Mouse (Mus musculus) CD4-positive helper T cell, adult 2 months (primary cell): Measurements from ENCODE around the gene Dusp22.

Source experiments
- DNase-seq: peaks from one replicate; pipeline ENCODE4 v3.0.0-alpha.2; 2012; ENCODE audit warnings: low read depth, missing footprints, low spot score

Dusp22 gene

GRCm38 (mm10) chr13:30659613-30660505, at the start of gene Dusp22:
Gene Dusp22 (plus strand): TSS chr13:30659999.
- DNase-seq, result peak; percentile 62

- DNase-seq, result no peak
Measured at GRCm38 (mm10) chr13:30612079-30612794, 47.6 kb upstream of the Dusp22 start.

GRCm38 (mm10) chr13:30619684-30620083, 40.1 kb upstream of the Dusp22 start:
- no peak for DNase-seq

- DNase-seq, result no peak
Measured at GRCm38 (mm10) chr13:30628195-30629048, 31.4 kb upstream of the Dusp22 start.

GRCm38 (mm10) chr13:30629794-30630410, 29.9 kb upstream of the Dusp22 start:
- DNase-seq, result peak; percentile 35

- DNase-seq, result no peak
Measured at GRCm38 (mm10) chr13:30632998-30633397, 26.8 kb upstream of the Dusp22 start.

- DNase-seq, result no peak
Measured at GRCm38 (mm10) chr13:30636453-30636852, 23.3 kb upstream of the Dusp22 start.

- DNase-seq, result no peak
Measured at GRCm38 (mm10) chr13:30638378-30639115, 21.3 kb upstream of the Dusp22 start.

- DNase-seq, result no peak
Measured at GRCm38 (mm10) chr13:30642053-30642452, 17.7 kb upstream of the Dusp22 start.

GRCm38 (mm10) chr13:30648461-30648860, 11.3 kb upstream of the Dusp22 start:
- no peak for DNase-seq

GRCm38 (mm10) chr13:30649197-30649596, 10.6 kb upstream of the Dusp22 start:
- DNase-seq, result no peak

- DNase-seq, result no peak
Measured at GRCm38 (mm10) chr13:30650684-30651083, 9.1 kb upstream of the Dusp22 start.

- DNase-seq, result no peak
Measured at GRCm38 (mm10) chr13:30653051-30653450, 6.7 kb upstream of the Dusp22 start.

- no peak for DNase-seq
Measured at GRCm38 (mm10) chr13:30654463-30654862, 5.3 kb upstream of the Dusp22 start.

GRCm38 (mm10) chr13:30656909-30657308, 2.9 kb upstream of the Dusp22 start:
- no peak for DNase-seq

- no peak for DNase-seq
Measured at GRCm38 (mm10) chr13:30657779-30658178, 2.0 kb upstream of the Dusp22 start.

- DNase-seq, result no peak
Measured at GRCm38 (mm10) chr13:30658201-30658996, 1.4 kb upstream of the Dusp22 start.

- no peak for DNase-seq
Measured at GRCm38 (mm10) chr13:30665261-30665660, 5.5 kb downstream of the Dusp22 start.

GRCm38 (mm10) chr13:30666537-30666936, 6.7 kb downstream of the Dusp22 start:
- DNase-seq, result no peak

- no peak for DNase-seq
Measured at GRCm38 (mm10) chr13:30668301-30668700, 8.5 kb downstream of the Dusp22 start.
